Mouse (Mus musculus): ENCODE results near the gene Ms4a7. TPM values are rescaled to one million over a fixed set of nuclear protein-coding genes. Genes with fewer than 3 reads are reported as not detected.

Ms4a7 gene
- total RNA-seq, 4 experiments from 2014 or later = 0.36 to 0.63 TPM; not detected in 2

Other genes with a start within 250 kb of the Ms4a7 start
- gene 1700017D01Rik, start 205.3 kb downstream of the Ms4a7 start, total RNA-seq (2022) = not detected
- gene 1700025F22Rik, start 170.8 kb downstream of the Ms4a7 start, total RNA-seq (2022) = not detected
- gene Ms4a13, start 139.4 kb downstream of the Ms4a7 start, total RNA-seq (2022) = not detected
- gene Ms4a12, start 103.7 kb downstream of the Ms4a7 start, total RNA-seq (2022) = not detected
- gene Ms4a1, start 69.9 kb downstream of the Ms4a7 start, total RNA-seq (2022) = not detected
- not detected for gene Ms4a5, start 52.3 kb downstream of the Ms4a7 start, total RNA-seq (2022)
- gene Ms4a14, start 21.7 kb downstream of the Ms4a7 start, total RNA-seq (2022) = not detected
- 1 to 10 TPM in 2 of 4 experiments, under 1 TPM in 1, not detected in 1; 0.39 to 1.6 (median 1.4) TPM for gene Ms4a4a, start 39.4 kb upstream of the Ms4a7 start, total RNA-seq (2022)
- gene Ms4a4c, start 68.6 kb upstream of the Ms4a7 start, total RNA-seq (2022) = not detected
- gene Ms4a4b, start 107.4 kb upstream of the Ms4a7 start, total RNA-seq (2022) = not detected
- gene Ms4a6c, start 133.2 kb upstream of the Ms4a7 start, total RNA-seq (2022) = 1 to 10 TPM in 1 of 4 experiments, under 1 TPM in 3; 0.41 to 1.3 (median 0.70) TPM
- not detected for gene Gm8369, start 149.8 kb upstream of the Ms4a7 start, total RNA-seq (2022)
- 1 to 10 TPM in 2 of 4 experiments, under 1 TPM in 2; 0.73 to 2.0 (median 1.0) TPM for gene Ms4a6b, start 180.4 kb upstream of the Ms4a7 start, total RNA-seq (2022)
- 1 to 10 TPM; 1.7 to 3.6 (median 2.5) TPM for gene Ms4a4d, start 200.7 kb upstream of the Ms4a7 start, total RNA-seq (2022)